Mouse (Mus musculus): ENCODE measurements around the gene Atr. TPM values are rescaled to one million over a fixed set of nuclear protein-coding genes. Genes with fewer than 3 reads are reported as not detected.

Atr gene
- 10 to 100 TPM; 10.7 to 11.5 TPM for total RNA-seq (2021)

DNA sequence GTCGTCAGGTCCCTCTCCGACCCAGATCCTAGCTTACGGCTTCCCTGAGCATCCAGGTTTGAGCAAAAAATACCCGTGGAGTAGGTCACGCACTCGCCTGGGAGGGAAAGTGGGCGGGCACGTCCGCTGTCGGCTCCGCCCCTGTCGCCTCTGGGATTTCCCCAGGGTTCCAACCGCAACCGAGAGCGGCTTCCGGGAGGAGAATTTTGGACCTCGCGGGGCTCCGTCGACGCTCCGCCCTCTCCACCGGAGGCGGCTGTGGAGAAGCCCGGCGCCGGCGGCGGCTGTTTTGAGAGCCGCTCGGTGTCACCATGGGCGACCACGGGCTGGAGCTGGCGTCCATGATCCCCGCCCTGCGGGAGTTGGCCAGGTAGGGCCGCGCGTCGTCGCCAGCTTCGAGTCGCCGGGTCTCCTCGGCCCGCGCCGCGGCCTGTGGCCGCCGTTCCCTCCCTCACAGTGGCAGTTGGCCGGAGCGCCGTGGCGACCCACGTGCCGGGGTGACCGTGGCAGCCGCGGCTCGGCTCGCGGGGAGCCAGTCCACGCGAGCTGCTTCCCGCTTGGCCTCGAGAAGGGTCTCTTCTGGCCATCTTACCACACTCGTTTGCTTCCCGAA is at the start of gene Atr:
Atr (plus strand) TSS at position 184 of the 613 bp plus-strand sequence.
- DNase-seq, result peak; percentile 93 to 94

DNA sequence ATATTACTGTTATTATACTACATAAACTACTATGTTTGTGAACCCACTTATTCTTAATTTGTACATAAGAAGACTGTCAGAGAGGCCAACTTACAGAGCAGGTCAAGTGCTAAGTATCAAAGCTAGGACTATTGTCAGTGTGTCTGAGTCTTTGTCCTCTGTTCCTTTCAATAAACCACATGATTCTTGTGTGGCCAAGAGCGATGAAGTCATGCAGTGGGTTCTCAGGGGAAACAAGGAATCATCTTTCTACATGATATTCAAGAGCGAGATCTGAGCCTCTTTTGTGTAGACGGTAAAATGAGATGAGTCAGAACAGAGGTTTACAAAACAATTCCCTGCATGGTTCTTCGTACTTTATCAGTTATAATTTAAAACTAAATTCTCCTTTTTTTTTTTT is 47.8 kb upstream of the Atr start:
- DNase-seq, result no peak

DNA sequence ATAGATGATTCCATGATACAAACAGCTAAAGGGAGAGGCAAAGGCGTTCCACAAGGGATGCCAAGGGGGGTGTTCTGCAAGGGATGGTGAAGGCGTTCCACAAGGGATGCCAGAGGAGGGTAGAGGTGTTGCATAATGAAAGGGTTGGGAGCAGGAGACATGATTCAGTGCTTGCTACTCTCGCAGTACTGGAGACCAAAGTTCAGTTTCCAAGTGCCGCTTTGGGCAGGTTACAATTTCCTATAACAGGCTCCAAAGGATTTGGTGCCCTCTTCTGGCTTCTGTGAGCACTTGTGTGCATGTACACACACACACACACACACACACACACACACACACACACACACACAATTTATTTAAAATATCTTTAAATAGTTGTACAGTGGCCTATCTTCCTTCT is 45.6 kb upstream of the Atr start:
- DNase-seq, result no peak

DNA sequence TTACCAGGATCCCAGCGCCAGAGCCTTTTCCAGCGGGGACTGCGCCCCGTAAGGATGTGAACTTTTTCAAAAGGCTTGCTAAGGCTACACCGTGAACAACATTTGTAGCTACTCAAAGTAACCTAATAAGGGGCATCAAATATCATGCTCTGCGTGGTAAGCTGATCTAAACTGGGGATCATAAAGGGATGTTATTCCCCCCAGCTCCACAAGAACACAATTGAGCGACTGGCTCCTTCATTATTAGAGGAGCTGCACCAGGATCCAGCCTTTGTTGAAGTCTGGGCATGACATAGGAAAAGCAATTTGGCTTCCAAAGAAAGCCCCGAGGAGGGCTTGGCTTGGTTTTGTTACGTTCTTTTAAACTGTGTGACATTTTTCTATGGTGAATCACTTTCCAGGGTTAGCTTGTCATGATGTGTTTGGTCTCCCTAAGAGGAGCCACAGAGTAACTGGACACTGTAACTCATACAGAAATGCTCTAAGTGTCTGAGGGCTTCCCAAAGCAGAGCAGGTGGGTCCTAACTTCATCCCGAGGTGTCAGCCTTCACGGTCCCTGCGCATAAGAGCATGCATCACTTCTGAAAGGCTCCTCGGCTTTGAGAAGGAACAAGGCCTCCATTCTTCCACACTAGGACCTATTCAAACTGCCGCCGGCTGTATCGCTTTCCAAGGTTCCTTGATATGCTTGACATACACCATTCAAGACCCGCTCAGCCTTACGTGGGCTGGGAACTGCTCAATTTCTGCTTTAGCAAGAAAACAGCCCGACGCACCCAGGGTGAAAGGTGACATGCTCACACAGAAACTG is 43.5 kb upstream of the Atr start:
- DNase-seq, result no peak

DNA sequence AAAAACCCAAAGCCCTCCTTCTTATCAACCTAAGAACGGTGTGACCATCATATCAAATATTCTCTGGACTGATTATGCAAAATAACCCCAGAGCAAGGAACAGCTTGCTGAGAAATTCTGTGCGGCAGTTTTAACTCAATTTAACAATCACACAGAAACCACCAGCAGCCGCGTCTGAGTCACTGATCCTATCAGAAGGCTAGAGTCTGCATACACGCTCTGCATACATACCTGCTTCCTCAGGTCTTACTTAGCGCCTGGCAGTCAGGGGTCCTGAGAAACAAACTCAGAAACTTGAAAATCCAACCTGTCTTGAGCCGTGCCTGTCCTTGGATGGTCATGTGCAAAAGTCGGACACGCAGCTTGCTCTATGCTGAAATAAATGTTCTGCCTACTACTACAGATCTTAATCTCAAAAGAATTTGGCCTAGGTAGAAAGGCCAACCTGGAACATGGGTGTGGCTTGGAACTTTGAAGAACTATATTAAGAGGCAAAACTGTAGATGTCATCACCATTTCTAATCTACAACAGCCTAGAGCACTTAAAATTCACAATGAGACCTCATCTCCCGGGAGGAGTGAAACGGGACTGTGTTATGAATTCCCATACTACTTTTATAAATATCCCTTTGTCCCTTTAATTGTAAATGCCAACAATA is 42.3 kb upstream of the Atr start:
- DNase-seq, result no peak

DNA sequence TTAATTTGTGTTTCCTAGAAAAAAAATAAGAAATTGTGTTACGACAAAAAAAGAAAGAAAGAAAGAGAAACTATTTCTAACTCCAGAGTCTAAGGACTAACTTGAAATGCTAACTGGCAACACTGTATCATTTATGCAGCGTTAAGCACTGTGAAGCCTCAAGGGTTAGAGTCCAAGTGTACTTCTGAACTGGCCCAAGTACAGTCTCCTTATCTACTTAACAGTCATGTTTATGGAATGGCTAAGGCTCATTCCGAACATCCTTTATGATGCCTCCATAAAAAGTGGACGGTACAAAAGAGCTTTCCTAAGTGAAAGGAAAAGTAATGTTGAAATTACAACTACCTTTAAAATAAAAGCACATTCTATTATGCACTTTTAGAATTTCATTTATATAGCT is 41.7 kb upstream of the Atr start:
- DNase-seq, result no peak

DNA sequence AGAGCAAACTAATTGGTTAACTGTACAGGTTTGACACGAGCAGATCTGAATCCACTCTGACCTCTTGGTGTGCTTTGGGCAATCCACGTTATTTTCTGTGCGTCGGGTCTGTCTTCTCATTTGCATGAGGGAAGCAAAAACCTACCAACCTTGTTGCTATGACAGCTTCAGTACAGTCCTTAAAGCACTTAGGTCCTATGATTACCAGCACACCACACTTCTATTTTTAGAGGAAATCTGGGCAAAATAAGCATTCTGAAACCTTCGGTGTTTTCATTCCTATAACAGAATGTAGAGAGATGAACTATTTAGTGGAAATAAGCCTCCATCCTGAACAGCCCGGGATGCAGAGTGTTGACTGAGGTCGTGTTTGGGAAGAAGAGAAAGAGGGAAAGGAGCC is 34.9 kb upstream of the Atr start:
- DNase-seq, result no peak

DNA sequence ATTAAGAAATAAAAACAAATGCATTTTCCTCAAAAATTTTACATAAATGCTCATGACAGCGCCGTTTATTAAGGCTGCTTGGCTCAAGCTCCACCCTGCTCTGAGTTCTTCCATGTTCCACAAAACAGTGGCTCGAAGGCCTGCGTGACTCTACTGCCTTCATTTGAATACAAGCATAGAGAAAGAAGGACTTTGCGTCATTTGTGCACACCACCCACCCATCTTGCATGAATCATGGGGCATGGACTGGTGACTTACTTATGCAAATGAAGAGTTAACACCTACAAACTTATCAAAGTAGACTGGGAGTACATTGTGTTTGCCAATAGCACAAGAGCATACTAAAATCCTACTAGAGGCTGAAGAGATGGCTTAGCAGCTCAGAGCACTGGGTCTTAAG is 29.8 kb upstream of the Atr start:
- DNase-seq, result no peak

DNA sequence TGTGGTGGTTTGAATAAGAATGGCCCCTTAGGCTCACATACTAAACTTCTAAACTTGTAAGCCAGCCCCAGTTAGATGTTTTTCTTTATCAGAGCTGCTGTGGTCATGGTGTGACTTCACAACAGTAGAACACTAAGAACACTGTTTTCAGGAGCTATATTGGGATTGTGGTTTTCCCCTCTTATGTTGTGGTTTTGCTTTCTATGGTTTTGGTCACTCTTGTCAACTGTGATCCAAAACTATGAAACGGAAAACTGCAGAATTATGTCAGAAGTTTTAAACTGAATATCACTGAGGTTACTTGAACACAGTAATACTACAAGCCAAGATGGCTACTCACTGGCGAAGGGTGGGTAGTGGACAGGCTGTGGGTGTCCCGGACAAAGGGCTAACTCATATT is 24.6 kb upstream of the Atr start:
- DNase-seq, result no peak

DNA sequence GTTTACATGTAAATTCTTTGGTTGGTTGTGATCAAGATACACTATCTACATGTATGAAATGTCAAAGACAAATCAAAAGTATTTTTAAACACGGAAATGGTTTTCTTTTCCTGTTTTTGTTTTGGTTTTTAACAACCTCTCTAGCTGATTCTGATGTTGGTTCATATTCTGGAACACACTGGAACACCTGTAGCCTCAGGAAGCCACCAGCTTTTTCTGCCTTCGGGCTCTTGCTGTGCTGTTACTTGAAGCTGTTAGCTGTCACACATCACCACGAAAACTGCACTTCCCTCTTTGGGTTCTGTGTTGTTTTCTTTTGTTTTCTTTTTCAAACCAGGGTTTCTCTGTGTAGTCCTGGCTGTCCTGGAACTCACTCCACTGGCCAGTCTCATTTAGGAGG is 22.6 kb upstream of the Atr start:
- no peak for DNase-seq

DNA sequence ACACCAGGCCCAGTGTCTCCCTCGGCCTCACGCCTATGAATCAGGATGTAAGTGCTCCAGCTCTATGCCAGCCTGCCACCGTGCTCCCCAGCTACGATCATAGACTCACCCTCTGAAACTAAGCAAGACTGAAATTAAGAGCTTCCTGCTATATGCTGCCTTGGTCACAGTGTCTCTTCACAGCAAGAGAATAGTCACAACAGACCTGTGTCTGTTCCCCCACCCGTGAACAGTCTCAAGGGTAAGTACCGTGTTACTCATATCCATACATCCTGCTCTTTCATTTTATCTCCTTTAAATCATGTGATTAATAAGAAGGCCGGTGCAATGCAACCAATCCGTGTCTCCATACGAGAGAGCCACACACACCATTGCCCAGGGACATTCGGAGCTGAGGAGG is 21.7 kb upstream of the Atr start:
- no peak for DNase-seq

DNA sequence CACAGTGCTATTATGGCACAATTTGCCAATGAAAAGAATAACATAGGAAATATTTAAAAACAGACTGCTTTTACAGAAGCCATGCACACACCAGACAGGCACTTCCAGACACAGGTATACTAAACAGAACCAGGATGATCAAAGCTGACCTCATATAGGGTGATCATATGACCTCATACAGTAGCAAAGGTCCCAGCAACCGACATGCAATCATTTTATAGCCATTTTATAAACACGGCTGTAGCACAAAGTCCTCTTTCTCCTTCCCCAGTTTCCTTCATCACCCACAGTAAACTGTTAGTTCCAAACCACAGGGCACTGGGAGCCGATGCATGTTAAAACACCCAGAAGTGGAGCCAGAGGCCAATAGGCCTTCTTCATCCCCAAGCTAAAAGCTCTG is 18.0 kb upstream of the Atr start:
- no peak for DNase-seq

DNA sequence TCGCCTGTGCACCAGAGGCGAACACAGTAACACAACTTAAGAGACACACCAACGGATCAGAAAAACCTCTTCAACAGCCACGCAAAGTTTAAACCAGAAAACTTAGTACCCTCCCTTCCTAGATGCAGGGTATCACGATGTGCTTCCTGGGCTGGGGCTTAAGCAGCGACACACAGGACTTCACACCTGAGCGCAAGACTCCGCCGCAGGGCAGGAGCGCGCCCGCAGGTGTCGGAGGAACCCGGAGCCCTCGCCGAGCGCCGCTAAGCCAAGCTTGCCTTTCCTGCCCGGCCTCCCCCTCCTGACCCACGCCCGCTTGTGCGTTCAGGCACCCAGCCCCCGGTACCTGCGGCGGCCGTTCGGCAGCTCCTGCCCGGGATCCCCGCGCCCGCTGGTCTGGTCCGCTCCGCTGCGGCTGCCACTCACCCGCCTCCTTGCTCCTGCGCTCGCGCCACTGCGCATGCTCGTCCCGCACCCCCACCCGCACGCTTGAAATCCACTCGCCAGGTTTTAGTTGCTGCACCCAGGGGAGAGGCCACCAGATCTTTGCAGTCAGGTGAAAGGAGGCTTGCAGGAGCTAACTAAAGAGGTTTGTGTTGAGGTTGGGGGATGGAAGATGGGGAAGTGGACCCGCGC is 12.5 kb upstream of the Atr start, which contains the start of gene Pls1:
Pls1 (minus strand) TSS at position 487 of the 636 bp plus-strand sequence.
- DNase-seq, result peak; percentile 91 to 97

DNA sequence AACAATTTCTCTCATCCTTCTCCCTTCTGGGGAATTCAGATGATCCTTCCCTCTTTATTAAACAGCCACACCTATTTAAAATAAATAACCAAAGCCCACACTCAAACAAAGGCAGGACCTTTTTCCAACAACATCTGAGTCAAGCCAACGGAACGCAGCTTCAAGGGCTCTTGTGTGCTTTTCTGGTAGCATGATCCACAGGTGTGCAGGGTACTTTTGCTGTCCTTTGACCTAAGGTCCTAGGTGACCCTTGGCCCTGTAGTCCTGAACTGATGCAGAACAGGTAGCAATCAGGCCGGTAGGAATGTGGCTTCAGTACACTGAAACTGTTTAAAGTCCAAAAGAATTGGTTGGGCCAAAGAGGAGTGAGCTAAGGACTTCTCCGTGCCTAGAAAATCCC is 11.7 kb upstream of the Atr start:
- no peak for DNase-seq

DNA sequence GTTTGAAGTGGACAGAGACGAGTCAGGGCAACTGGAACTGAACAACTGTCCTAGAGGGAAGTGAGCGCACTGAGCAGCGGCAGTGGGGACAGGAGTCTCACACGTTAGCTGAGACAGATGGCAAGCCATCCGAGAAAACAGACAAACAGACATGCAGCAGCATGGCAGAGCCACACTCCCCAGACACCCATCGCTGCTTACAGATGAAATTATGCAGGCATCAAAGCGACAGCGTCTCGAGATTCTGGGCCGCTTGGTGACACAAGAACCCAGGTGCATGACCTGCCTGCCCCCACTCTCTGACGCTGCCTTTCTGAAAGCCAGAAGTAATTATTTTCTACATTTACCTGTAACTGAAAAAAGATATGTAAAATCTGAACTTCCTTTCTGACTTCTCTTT is 5.7 kb upstream of the Atr start:
- no peak for DNase-seq

DNA sequence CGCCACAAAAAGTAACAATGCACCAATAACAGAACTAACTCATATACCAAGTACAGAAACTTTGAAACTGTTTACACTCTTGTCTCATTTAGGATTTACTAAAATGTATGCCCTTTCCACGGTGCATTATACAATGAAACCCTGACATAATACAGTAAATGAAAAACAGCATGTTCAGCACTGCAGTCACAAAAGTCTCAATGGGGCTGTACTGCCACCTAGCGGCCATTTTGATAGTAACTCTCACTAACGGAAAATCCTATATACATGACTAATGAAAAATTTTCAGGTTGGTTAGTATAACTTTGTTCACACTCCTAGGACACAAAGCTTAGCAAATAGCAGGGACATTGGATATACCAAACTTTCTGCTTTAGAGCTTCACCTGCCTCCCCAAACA is 4.5 kb upstream of the Atr start:
- peak; percentile 41 to 68 for DNase-seq

DNA sequence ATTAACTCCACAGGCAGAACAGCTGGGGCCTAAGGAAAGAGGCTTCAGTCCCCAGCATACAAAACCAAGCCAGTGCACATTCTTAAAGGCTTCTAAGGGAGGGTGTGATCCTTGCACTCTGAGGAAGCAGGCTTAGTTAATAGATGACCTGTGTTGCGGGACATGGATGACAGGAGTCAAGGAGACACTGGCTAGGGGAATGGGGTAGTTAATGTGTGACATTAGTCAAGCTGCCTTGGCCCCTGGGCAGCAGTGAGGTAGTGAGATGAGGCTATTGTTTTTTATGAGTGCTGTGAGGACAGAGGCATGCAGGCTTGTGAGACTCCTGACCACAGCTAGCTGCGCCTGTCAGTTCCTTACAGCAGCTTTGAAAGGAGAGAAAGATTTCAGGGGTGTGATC is 2.5 kb upstream of the Atr start:
- DNase-seq, result no peak

DNA sequence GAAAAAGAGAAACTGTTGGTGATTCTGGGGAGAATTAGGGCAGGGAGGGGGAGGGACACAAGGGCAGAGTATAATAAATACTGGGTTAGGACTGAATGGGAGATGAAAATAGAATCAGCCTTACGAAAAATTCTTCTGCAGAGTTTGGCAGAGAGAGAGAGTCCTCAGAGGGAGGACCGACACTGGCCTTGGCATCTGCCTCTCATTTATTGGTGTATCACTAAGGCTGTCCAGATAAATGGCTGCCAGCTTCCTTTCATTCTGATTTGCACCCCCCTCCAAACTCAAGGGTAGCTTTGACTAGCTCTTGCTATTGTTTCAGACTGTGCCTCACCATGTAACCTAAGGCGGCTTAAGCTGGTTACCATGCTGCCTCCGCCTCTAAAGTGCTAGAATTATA is 1.4 kb upstream of the Atr start:
- DNase-seq, result no peak

DNA sequence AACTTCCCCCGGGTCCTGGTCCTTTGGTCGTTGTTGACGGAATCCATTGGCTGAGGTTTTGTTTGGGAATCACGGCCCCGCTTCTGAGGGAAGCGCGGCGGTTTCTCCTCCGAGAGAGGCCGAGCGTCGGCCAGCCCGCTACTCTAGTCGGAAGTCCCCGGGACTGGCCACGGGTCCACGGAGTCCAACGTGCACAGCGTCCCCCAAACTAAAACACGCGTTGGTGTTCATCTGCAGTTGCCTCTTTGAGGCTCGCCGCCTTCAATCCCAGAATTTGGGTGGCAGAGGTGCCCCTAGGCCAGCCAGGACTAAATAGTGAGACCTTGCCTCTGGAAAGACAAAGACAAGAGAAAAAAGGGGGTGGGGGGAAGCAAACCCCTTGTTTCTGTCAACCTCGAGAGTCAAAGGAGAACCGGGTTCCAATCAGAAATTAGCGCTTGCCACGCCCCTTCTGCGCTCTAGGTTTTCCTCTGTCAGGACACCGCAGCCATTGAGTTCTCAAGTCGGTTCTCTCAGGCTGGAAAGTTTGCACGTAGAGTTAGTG is 702 bp downstream of the Atr start:
- DNase-seq, result no peak

DNA sequence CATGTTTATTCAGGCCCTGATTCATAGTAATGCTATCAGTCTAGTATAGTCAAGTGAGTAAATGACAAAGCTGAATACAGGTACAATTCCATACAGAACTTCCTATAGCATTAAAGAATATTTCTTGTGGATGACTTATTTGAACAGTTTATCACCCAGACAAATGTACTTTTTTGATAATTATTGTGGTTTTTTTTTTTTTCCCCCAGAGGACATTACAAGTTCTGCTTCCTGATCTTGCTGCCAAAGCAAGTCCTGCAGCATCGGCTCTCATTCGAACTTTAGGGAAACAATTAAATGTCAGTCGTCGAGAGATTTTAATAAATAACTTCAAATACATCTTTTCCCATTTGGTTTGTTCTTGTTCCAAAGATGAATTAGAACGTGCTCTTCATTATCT is 20.8 kb downstream of the Atr start:
- DNase-seq, result no peak

DNA sequence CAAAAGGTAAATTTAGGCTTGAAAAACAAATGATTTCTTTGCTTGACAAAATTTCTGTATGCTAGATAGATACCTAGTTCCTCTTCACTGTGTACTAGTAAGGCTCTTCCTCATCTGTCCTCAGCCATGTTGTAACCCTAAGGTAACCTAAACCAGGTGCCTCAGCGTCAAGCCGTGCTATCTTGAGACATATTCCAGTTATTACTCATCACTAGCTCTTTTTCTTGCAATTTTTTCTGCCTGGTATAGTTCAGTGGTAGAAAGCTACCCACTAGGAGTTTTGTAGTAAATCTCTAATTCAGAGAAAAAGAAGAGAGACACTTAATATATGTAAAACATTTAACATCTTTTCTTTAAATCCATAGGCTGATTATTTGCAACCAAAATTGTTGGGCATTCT is 25.4 kb downstream of the Atr start:
- DNase-seq, result no peak

DNA sequence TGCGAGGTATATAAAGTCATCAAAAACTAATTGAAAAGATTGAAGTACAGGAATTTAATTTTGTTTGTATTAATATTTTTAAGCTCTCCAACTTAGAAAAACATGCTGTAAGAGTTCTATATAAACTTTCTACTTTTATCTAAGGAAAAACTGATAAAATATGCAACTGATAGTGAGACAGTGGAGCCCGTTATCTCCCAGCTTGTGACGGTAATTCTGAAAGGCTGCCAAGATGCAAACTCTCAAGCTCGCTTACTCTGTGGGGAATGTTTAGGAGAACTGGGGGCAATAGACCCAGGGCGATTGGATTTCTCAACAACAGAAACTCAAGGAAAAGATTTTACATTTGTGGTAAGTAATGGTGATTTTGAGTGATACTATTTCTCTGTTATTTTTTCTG is 40.0 kb downstream of the Atr start:
- no peak for DNase-seq

DNA sequence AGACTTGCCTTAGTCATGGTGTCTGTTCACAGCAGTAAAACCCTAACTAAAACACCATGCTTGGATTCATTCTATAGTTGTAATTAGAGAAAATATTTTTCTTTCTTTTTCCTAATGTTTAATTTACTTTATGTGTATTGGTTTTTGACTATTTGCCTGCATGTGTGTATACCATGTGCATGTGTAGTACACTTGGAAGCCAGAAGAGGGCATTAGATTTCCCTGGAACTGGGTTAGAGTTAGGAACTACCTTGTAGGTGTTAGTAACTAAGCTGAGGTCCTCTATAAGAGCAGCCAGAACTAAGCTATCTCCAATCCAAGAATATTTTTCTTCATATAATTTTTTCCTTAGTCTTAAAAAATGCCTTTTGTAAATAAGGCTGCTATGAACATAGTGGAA is 75.5 kb downstream of the Atr start:
- DNase-seq, result no peak

Data from layer of hippocampus, postnatal 36 days (tissue).